Comparison of ENCODE assay signal across 21 mouse cellular contexts in the genomic region with DNA sequence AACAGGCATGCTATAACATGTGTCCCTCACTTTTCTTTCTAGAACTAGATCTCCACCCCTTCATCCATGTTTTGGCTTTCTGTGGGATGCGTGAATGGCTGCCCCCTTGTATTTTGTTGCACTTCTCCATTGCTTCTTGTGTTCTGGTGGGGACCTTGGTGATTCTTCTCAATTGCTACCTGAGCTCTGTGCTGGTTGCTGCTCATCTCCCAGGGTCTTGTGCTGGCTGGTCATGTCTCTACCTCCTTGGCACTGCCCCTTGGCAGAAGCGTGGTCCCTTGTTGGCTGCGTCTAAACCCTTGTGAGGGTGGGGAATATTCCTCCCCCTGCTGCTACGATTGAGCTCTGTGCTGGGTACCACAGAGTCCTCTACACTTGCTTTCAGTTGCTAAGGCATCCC.
A peak's percentile ranks its signal among the peaks of the same experiment; 100 is the strongest.
DNase-seq lines count a peak whose midpoint lies in the region; ATAC-seq and TF ChIP-seq lines count a peak whose summit lies in the region.
"Had no signal": no experiment of that assay in that cellular context is flagged by ENCODE, and none has a peak within 500 bp of the region (broad histone marks: within the 10 kb centered on the region; RNA-seq: fewer than 3 reads in every experiment).

No protein-coding gene starts in this region.

- intact Hi-C loops in gastrocnemius, adult 2 months (cut with DNase I): no loop called here
- intact Hi-C loops in left cerebral cortex, postnatal 36 days (cut with DNase I): no loop called here

- H3K9me3 ChIP-seq in megakaryocyte, embryonic 14.5 days: no peaks in the 10 kb centered on the region
- no peaks in the 10 kb centered on the region for H3K9me3 ChIP-seq in liver, embryonic 16.5 days (replicated peaks; ENCODE audit: control insufficient read depth, low read length)
- H3K9me3 ChIP-seq in forebrain, postnatal 0 days (ENCODE audit: low read length): no peaks in the 10 kb centered on the region
- H3K9me3 ChIP-seq: embryonic facial prominence, embryonic 10.5 days; forebrain, embryonic 10.5 days; heart, embryonic 13.5 days; hindbrain, embryonic 15.5 days had no signal

- no peak overlapping the region for H3K9ac ChIP-seq in liver, embryonic 16.5 days (ENCODE audit: low read depth, low read length)
- no peak overlapping the region for H3K9ac ChIP-seq in forebrain, postnatal 0 days
- H3K9ac ChIP-seq: hindbrain, embryonic 15.5 days had no signal

- H3K27ac ChIP-seq in gastrocnemius, adult 2 months: peak overlapping the region; percentile 55
- H3K27ac ChIP-seq in liver, embryonic 16.5 days (ENCODE audit: low read length): peak overlapping the region; percentile 57
- H3K27ac ChIP-seq in forebrain, postnatal 0 days (ENCODE audit: low read depth, low read length): no peak overlapping the region
- H3K27ac ChIP-seq: embryonic facial prominence, embryonic 10.5 days; forebrain, embryonic 10.5 days; heart, adult 2 months; hindbrain, embryonic 15.5 days had no signal

- H3K4me1 ChIP-seq in megakaryocyte, embryonic 14.5 days: peaks cover 86% of the 10 kb centered on the region
- H3K4me1 ChIP-seq in liver, embryonic 16.5 days (ENCODE audit: control insufficient read depth, low read depth, low read length): peaks cover 25% of the 10 kb centered on the region
- 0 out of 2 replicates have a peak, but pooled peaks cover 2% of the 10 kb centered on the region for H3K4me1 ChIP-seq in forebrain, postnatal 0 days (ENCODE audit: insufficient read depth)
- H3K4me1 ChIP-seq: hindbrain, embryonic 15.5 days had no signal

- H3K4me3 ChIP-seq in gastrocnemius, adult 2 months: peak overlapping the region; percentile 8; the same call in 1 of the 2 replicates
- H3K4me3 ChIP-seq in megakaryocyte, embryonic 14.5 days (replicated peaks): peak overlapping the region; percentile 33
- H3K4me3 ChIP-seq in liver, embryonic 16.5 days (ENCODE audit: low read depth, low read length): no peak overlapping the region
- no peak overlapping the region for H3K4me3 ChIP-seq in forebrain, postnatal 0 days (ENCODE audit: low read depth, low read length)
- H3K4me3 ChIP-seq: embryonic facial prominence, embryonic 10.5 days; forebrain, embryonic 10.5 days; heart, adult 2 months; heart, embryonic 13.5 days; hindbrain, embryonic 15.5 days had no signal

- no peak for DNase-seq in gastrocnemius, adult 2 months
- DNase-seq in gastrocnemius, postnatal 10 days: no peak
- DNase-seq in forebrain, postnatal 0 days: no peak
- no peak for DNase-seq in left cerebral cortex, postnatal 36 days (ENCODE audit: low spot score in 2 of 2)
- DNase-seq: adrenal gland, adult 8-10 months; adrenal gland, postnatal 36 days; cerebellum, adult 2 months; cerebellum, postnatal 10 days; gastrocnemius, postnatal 36 days; heart, adult 2 months; heart, postnatal 36 days had no signal

- WGBS in liver, embryonic 16.5 days (ENCODE audit: insufficient replicate concordance): 85% methylated on average over 4 of the region's 4 CpGs
- WGBS in forebrain, postnatal 0 days: 95% methylated on average over 4 of the region's 4 CpGs

- H3K4me2 ChIP-seq in liver, embryonic 16.5 days (ENCODE audit: low read depth, low read length): peak overlapping the region; percentile 49; the same call in 1 of the 2 replicates
- H3K4me2 ChIP-seq in forebrain, postnatal 0 days (ENCODE audit: low read depth): no peak overlapping the region
- H3K4me2 ChIP-seq: hindbrain, embryonic 15.5 days had no signal

- H3K36me3 ChIP-seq in megakaryocyte, embryonic 14.5 days (replicated peaks; ENCODE audit: low read length): peaks cover 89% of the 10 kb centered on the region
- H3K36me3 ChIP-seq in liver, embryonic 16.5 days (ENCODE audit: control insufficient read depth, insufficient read depth): peaks cover 3% of the 10 kb centered on the region; the same call in 1 of the 2 replicates
- H3K36me3 ChIP-seq in forebrain, postnatal 0 days (ENCODE audit: insufficient read depth): no peaks in the 10 kb centered on the region
- H3K36me3 ChIP-seq: embryonic facial prominence, embryonic 10.5 days; heart, embryonic 13.5 days; hindbrain, embryonic 15.5 days had no signal

- ATAC-seq in megakaryocyte, adult 5-6 weeks (ENCODE audit: poor library complexity, severe bottlenecking): no peak
- no peak for ATAC-seq in liver, embryonic 16.5 days (ENCODE audit: low read depth)
- no peak for ATAC-seq in forebrain, postnatal 0 days
- ATAC-seq: activated CD4-positive, CD25-positive, alpha-beta regulatory T cell, adult 4 months; forebrain, embryonic 14.5 days; Patski had no signal

- H3K27me3 ChIP-seq in megakaryocyte, embryonic 14.5 days (replicated peaks): no peaks in the 10 kb centered on the region
- H3K27me3 ChIP-seq in liver, embryonic 16.5 days (ENCODE audit: control insufficient read depth, insufficient read depth, low read depth, low read length): no peaks in the 10 kb centered on the region
- H3K27me3 ChIP-seq in forebrain, postnatal 0 days (ENCODE audit: insufficient read depth, low read length): no peaks in the 10 kb centered on the region
- H3K27me3 ChIP-seq: heart, embryonic 13.5 days; hindbrain, embryonic 15.5 days; Patski had no signal

- no peak for TF ChIP-seq CTCF in gastrocnemius, adult 2 months (IDR thresholded peaks at IDR 0.05)
- TF ChIP-seq CTCF in forebrain, postnatal 0 days (IDR thresholded peaks at IDR 0.05; ENCODE audit: low read depth): no peak

Comparison
In these comparisons a context has a peak if more than half of its experiments do, and no peak if none do; other contexts are left out.
1. H3K4me3 ChIP-seq: peak in gastrocnemius, adult 2 months (single experiment) and megakaryocyte, embryonic 14.5 days (single experiment); none in liver, embryonic 16.5 days (single experiment) and forebrain, postnatal 0 days (single experiment).